Mouse (Mus musculus): ENCODE measurements around the gene Krt80.

GRCm38 (mm10) chr15:101410775-101411174 lies 40.8 kb upstream of the Krt80 start, which contains the start of gene Krt7:
- TF ChIP-seq POLR2A (IDR thresholded peaks at IDR 0.05; ENCODE audit: control insufficient read depth, extremely low read depth, insufficient read depth, low read length, poor library complexity) (no peak), CTCF (IDR thresholded peaks at IDR 0.05; ENCODE audit: borderline replicate concordance, control insufficient read depth, extremely low read depth, insufficient read depth, low read length, poor library complexity) (no peak)

Measured in thymus, adult 2 months (tissue).